26 mouse cellular contexts compared by ENCODE assay signal in genomic region chr17:27390019-27390418, GRCm38 (mm10).
DNase-seq lines count a peak whose midpoint lies in the region; ATAC-seq and TF ChIP-seq lines count a peak whose summit lies in the region.
"Had no signal": no experiment of that assay in that cellular context is flagged by ENCODE, and none has a peak within 500 bp of the region (broad histone marks: within the 10 kb centered on the region; RNA-seq: fewer than 3 reads in every experiment).

No protein-coding gene starts in this region.

- WGBS in forebrain, embryonic 16.5 days: 86% methylated on average over 8 of the region's 8 CpGs
- WGBS in forebrain, embryonic 12.5 days: 91% methylated on average over 8 of the region's 8 CpGs
- WGBS in midbrain, embryonic 14.5 days: 89% methylated on average over 8 of the region's 8 CpGs
- WGBS in midbrain, embryonic 11.5 days: 88% methylated on average over 8 of the region's 8 CpGs

- no peak overlapping the region for H3K4me2 ChIP-seq in forebrain, embryonic 16.5 days (ENCODE audit: low read length)
- no peak overlapping the region for H3K4me2 ChIP-seq in forebrain, embryonic 12.5 days
- H3K4me2 ChIP-seq in midbrain, embryonic 14.5 days (ENCODE audit: low read length): no peak overlapping the region
- no peak overlapping the region for H3K4me2 ChIP-seq in midbrain, embryonic 11.5 days
- H3K4me2 ChIP-seq: heart, embryonic 15.5 days; liver, embryonic 12.5 days had no signal

- no peaks in the 10 kb centered on the region for H3K27me3 ChIP-seq in forebrain, embryonic 16.5 days (replicated peaks; ENCODE audit: control insufficient read depth, insufficient read depth, low read length)
- H3K27me3 ChIP-seq in forebrain, embryonic 12.5 days: peaks cover 9% of the 10 kb centered on the region
- no peaks in the 10 kb centered on the region for H3K27me3 ChIP-seq in midbrain, embryonic 14.5 days (ENCODE audit: control insufficient read depth, insufficient read depth, low read length)
- no peaks in the 10 kb centered on the region for H3K27me3 ChIP-seq in midbrain, embryonic 11.5 days (ENCODE audit: control insufficient read depth, insufficient read depth, low read length)
- no peaks in the 10 kb centered on the region for H3K27me3 ChIP-seq in MEL (ENCODE audit: control insufficient read depth in 1 of 2, insufficient read depth in 2 of 2, low read length in 2 of 2)

- H3K9ac ChIP-seq in forebrain, embryonic 16.5 days (replicated peaks; ENCODE audit: low read depth, low read length): no peak overlapping the region
- no peak overlapping the region for H3K9ac ChIP-seq in forebrain, embryonic 12.5 days
- H3K9ac ChIP-seq in midbrain, embryonic 14.5 days (replicated peaks; ENCODE audit: low read length): no peak overlapping the region
- no peak overlapping the region for H3K9ac ChIP-seq in midbrain, embryonic 11.5 days (ENCODE audit: low read length)
- no peak overlapping the region for H3K9ac ChIP-seq in MEL (ENCODE audit: control insufficient read depth, low read depth, low read length, poor library complexity, severe bottlenecking)
- H3K9ac ChIP-seq: heart, embryonic 15.5 days; liver, embryonic 12.5 days; liver, postnatal 0 days had no signal

- H3K36me3 ChIP-seq in forebrain, embryonic 16.5 days (ENCODE audit: control insufficient read depth, insufficient read depth): no peaks in the 10 kb centered on the region
- no peaks in the 10 kb centered on the region for H3K36me3 ChIP-seq in forebrain, embryonic 12.5 days (replicated peaks)
- no peaks in the 10 kb centered on the region for H3K36me3 ChIP-seq in midbrain, embryonic 14.5 days (ENCODE audit: control insufficient read depth, insufficient read depth, low read length)
- H3K36me3 ChIP-seq in midbrain, embryonic 11.5 days (ENCODE audit: control insufficient read depth, insufficient read depth, low read length): no peaks in the 10 kb centered on the region
- no peaks in the 10 kb centered on the region for H3K36me3 ChIP-seq in MEL (ENCODE audit: control insufficient read depth in 1 of 2, insufficient read depth in 2 of 2, low read length in 2 of 2)
- H3K36me3 ChIP-seq: heart, embryonic 10.5 days; heart, embryonic 15.5 days; liver, embryonic 12.5 days had no signal

- DNase-seq in midbrain, embryonic 14.5 days: no peak
- DNase-seq in midbrain, embryonic 11.5 days (ENCODE audit: low spot score, missing footprints): no peak
- DNase-seq in MEL (ENCODE audit: low read depth, low spot score): no peak
- DNase-seq in urinary bladder, postnatal 10 days (ENCODE audit: low spot score): no peak
- DNase-seq in heart, postnatal 10 days: no peak
- DNase-seq: cerebellum, adult 2 months; cerebellum, postnatal 14 days; gastrocnemius, postnatal 14 days; heart, adult 11 months; heart, postnatal 36 days; kidney, adult 9 months; kidney, postnatal 10 days; liver, postnatal 0 days; right cerebral cortex, postnatal 4 days; thymus, adult 2 months; thymus, postnatal 36 days had no signal

- intact Hi-C loops in heart, postnatal 10 days (cut with DNase I): no loop called here

- TF ChIP-seq RAD21 in MEL (IDR thresholded peaks at IDR 0.05; ENCODE audit: low read depth, low read length): no peak

- H3K4me1 ChIP-seq in forebrain, embryonic 16.5 days (replicated peaks; ENCODE audit: control insufficient read depth, insufficient read depth, low read length): peaks cover 38% of the 10 kb centered on the region
- peaks cover 33% of the 10 kb centered on the region for H3K4me1 ChIP-seq in forebrain, embryonic 12.5 days
- H3K4me1 ChIP-seq in midbrain, embryonic 14.5 days (ENCODE audit: control insufficient read depth, insufficient read depth, low read length): peaks cover 32% of the 10 kb centered on the region
- H3K4me1 ChIP-seq in midbrain, embryonic 11.5 days (ENCODE audit: control insufficient read depth, insufficient read depth, low read length): 0 out of 2 replicates have a peak, but pooled peaks cover 4% of the 10 kb centered on the region
- H3K4me1 ChIP-seq in MEL (ENCODE audit: control insufficient read depth in 1 of 2, insufficient read depth in 2 of 2, low read length in 2 of 2): no peaks in the 10 kb centered on the region

- ATAC-seq in forebrain, embryonic 16.5 days: no peak
- no peak for ATAC-seq in forebrain, embryonic 12.5 days (ENCODE audit: low FRiP score)
- ATAC-seq in midbrain, embryonic 14.5 days (ENCODE audit: low FRiP score, low TSS enrichment): no peak
- ATAC-seq in midbrain, embryonic 11.5 days (ENCODE audit: low FRiP score): no peak
- ATAC-seq: CD4-positive, CD25-positive, alpha-beta regulatory T cell, adult 4 months; liver, embryonic 12.5 days; liver, postnatal 0 days; lung, postnatal 0 days had no signal

- no peak for TF ChIP-seq POLR2A in MEL (IDR thresholded peaks at IDR 0.05; ENCODE audit: control insufficient read depth in 1 of 2, insufficient read depth in 1 of 2, low read depth in 1 of 2, low read length in 2 of 2, poor library complexity in 1 of 2)

- H3K9me3 ChIP-seq in forebrain, embryonic 16.5 days (ENCODE audit: control insufficient read depth, low read length): no peaks in the 10 kb centered on the region
- no peaks in the 10 kb centered on the region for H3K9me3 ChIP-seq in forebrain, embryonic 12.5 days
- no peaks in the 10 kb centered on the region for H3K9me3 ChIP-seq in midbrain, embryonic 14.5 days (ENCODE audit: control insufficient read depth, low read length)
- no peaks in the 10 kb centered on the region for H3K9me3 ChIP-seq in midbrain, embryonic 11.5 days (ENCODE audit: control insufficient read depth, low read length)
- no peaks in the 10 kb centered on the region for H3K9me3 ChIP-seq in MEL (replicated peaks; ENCODE audit: insufficient read depth, low read length)
- H3K9me3 ChIP-seq: heart, embryonic 10.5 days; heart, embryonic 15.5 days; liver, embryonic 12.5 days had no signal

- peak overlapping the region; percentile 62 for H3K27ac ChIP-seq in forebrain, embryonic 16.5 days (ENCODE audit: low read length)
- H3K27ac ChIP-seq in forebrain, embryonic 12.5 days: no peak overlapping the region
- peak overlapping the region; percentile 60 for H3K27ac ChIP-seq in midbrain, embryonic 14.5 days (replicated peaks; ENCODE audit: low read depth, low read length)
- no peak overlapping the region for H3K27ac ChIP-seq in midbrain, embryonic 11.5 days (ENCODE audit: low read depth, low read length)
- no peak overlapping the region for H3K27ac ChIP-seq in MEL (ENCODE audit: control insufficient read depth, low read depth, low read length)
- H3K27ac ChIP-seq: heart, embryonic 10.5 days; heart, embryonic 15.5 days; liver, embryonic 12.5 days; macrophage; stomach, postnatal 0 days had no signal

- TF ChIP-seq EP300 in MEL (IDR thresholded peaks at IDR 0.05; ENCODE audit: low read depth in 1 of 2, low read length in 2 of 2): no peak

- no peak for TF ChIP-seq CTCF in MEL (IDR thresholded peaks at IDR 0.05 in 2 of 3, conservative IDR thresholded peaks at IDR 0.05 in 1 of 3; ENCODE audit: control insufficient read depth in 1 of 3, insufficient read depth in 1 of 3, low read depth in 2 of 3, low read length in 3 of 3, poor library complexity in 1 of 3, severe bottlenecking in 1 of 3)

- H3K79me2 ChIP-seq in MEL (ENCODE audit: control insufficient read depth, insufficient read depth, low read length, poor library complexity): no peaks in the 10 kb centered on the region

- no peak overlapping the region for H3K4me3 ChIP-seq in forebrain, embryonic 16.5 days (replicated peaks; ENCODE audit: low read length)
- no peak overlapping the region for H3K4me3 ChIP-seq in forebrain, embryonic 12.5 days (replicated peaks)
- no peak overlapping the region for H3K4me3 ChIP-seq in midbrain, embryonic 14.5 days (replicated peaks; ENCODE audit: low read depth, low read length)
- H3K4me3 ChIP-seq in midbrain, embryonic 11.5 days (ENCODE audit: low read depth, low read length): no peak overlapping the region
- H3K4me3 ChIP-seq in MEL (ENCODE audit: control insufficient read depth in 1 of 2, insufficient read depth in 1 of 2, low read depth in 2 of 2, low read length in 2 of 2): no peak overlapping the region
- H3K4me3 ChIP-seq: erythroblast, embryonic 14.5 days; heart, embryonic 10.5 days; heart, embryonic 15.5 days; liver, embryonic 12.5 days had no signal

TF ChIP-seq in MEL, 35 proteins besides CTCF, POLR2A, EP300 and RAD21:
- no peak for TF ChIP-seq HCFC1 (IDR thresholded peaks at IDR 0.05; ENCODE audit: low read depth, low read length)
- peak; percentile 86 for TF ChIP-seq ZKSCAN1 (IDR thresholded peaks at IDR 0.05; ENCODE audit: low read depth, low read length)
- no peak for TF ChIP-seq GATA1 (IDR thresholded peaks at IDR 0.05; ENCODE audit: low read depth, low read length)
- no peak for TF ChIP-seq ZC3H11A (IDR thresholded peaks at IDR 0.05; ENCODE audit: low read depth, low read length)
- TF ChIP-seq ZNF384 (IDR thresholded peaks at IDR 0.05; ENCODE audit: low read depth, low read length): no peak
- TF ChIP-seq USF2 (IDR thresholded peaks at IDR 0.05; ENCODE audit: borderline replicate concordance in 1 of 2, insufficient read depth in 1 of 2, low read depth in 1 of 2, low read length in 2 of 2): no peak
- TF ChIP-seq TBP (IDR thresholded peaks at IDR 0.05; ENCODE audit: low read depth, low read length): no peak

Comparison
In these comparisons a context has a peak if more than half of its experiments do, and no peak if none do; other contexts are left out.
1. H3K27ac ChIP-seq: peak in forebrain, embryonic 16.5 days (single experiment) and midbrain, embryonic 14.5 days (single experiment); none in forebrain, embryonic 12.5 days (single experiment), midbrain, embryonic 11.5 days (single experiment) and MEL (single experiment).